Mouse (Mus musculus) limb, embryonic 14.5 days (tissue): ENCODE results near the gene Vps33a. TPM values are rescaled to one million over a fixed set of nuclear protein-coding genes. Genes with fewer than 3 reads are reported as not detected.

Experiments used
- ATAC-seq: fragments of 200-750 bp; cut with Nextera tagmentation; 2 replicates; pipeline ENCODE4 v1.8.0; 2017; ENCODE audit warnings: low read depth, moderate number of reproducible peaks, moderate TSS enrichment; ENCODE audit not compliant: low FRiP score
- DNase-seq: peaks from one replicate; pipeline ENCODE4 v3.0.0-alpha.2; 2015; ENCODE audit warnings: low spot score
- H3K27ac ChIP-seq: fragments of 300-500 bp; sonication (generic); replicated peaks from 2 replicates; pipeline ENCODE4 v1.5.1; 2014; ENCODE audit warnings: low read depth, mild to moderate bottlenecking, low read length, moderate library complexity, mixed read lengths
- H3K27me3 ChIP-seq: fragments of 300-500 bp; sonication (generic); 2 replicates; pipeline ENCODE4 v1.6.1; 2014; ENCODE audit warnings: low read length, mixed read lengths; ENCODE audit not compliant: control insufficient read depth, insufficient read depth
- H3K36me3 ChIP-seq: fragments of 300-500 bp; sonication (generic); 2 replicates; pipeline ENCODE4 v1.6.1; 2014; ENCODE audit warnings: mild to moderate bottlenecking, low read length, moderate library complexity, mixed read lengths; ENCODE audit not compliant: control insufficient read depth, insufficient read depth
- H3K4me1 ChIP-seq: fragments of 300-500 bp; sonication (generic); 2 replicates; pipeline ENCODE4 v1.6.1; 2014; ENCODE audit warnings: antibody characterized with exemption, low read length, mixed read lengths; ENCODE audit not compliant: control insufficient read depth, insufficient read depth
- H3K4me2 ChIP-seq: fragments of 300-500 bp; sonication (generic); replicated peaks from 2 replicates; pipeline ENCODE4 v1.6.1; 2014; ENCODE audit warnings: low read depth, mild to moderate bottlenecking, low read length, moderate library complexity; ENCODE audit not compliant: severe bottlenecking
- H3K4me3 ChIP-seq: fragments of 300-500 bp; sonication (generic); replicated peaks from 2 replicates; pipeline ENCODE4 v1.5.1; 2014; ENCODE audit warnings: low read length
- H3K9ac ChIP-seq: fragments of 300-500 bp; sonication (generic); 2 replicates; pipeline ENCODE4 v1.6.1; 2014; ENCODE audit warnings: mild to moderate bottlenecking, low read depth, low read length, moderate library complexity; ENCODE audit not compliant: severe bottlenecking
- H3K9me3 ChIP-seq: fragments of 300-500 bp; sonication (generic); 2 replicates; pipeline ENCODE4 v1.6.1; 2016; ENCODE audit warnings: low read length; ENCODE audit not compliant: control insufficient read depth
- POLR2A ChIP-seq: fragments of 200-500 bp; IDR thresholded peaks from 2 replicates; pipeline ENCODE4 v1.8.0; 2012; ENCODE audit warnings: inconsistent platforms, mild to moderate bottlenecking, moderate library complexity, borderline replicate concordance; ENCODE audit not compliant: insufficient read depth, insufficient read length; ENCODE audit errors: extremely low read depth
- WGBS: fragments of 180-500 bp; shearing (Covaris S2); extraction: QIAGEN DNeasy Blood & Tissue Kit; methylation state at CpG from one replicate; pipeline ENCODE4 v1.1.7; 2014; 5-methylcytosine and 5-hydroxymethylcytosine counted together
- polyA plus RNA-seq, 2 experiments: library from polyadenylated mRNA; depleted of rRNA in 1 of 2; stranded (reverse) in 1 of 2; unstranded in 1 of 2; fragments of >200 nt; fragmentation: Nextera tagmentation in 1 of 2; extraction: Ambion mirVana in 1 of 2; gene quantifications; 2 replicates each; pipeline versions ENCODE4 v1.2.1 to v1.2.3; 2012 to 2014

Vps33a gene
- polyA plus RNA-seq (2012; rRNA removed) (21.4 and 22.3 TPM in 2 replicates), polyA plus RNA-seq (2014; fragmentation: Nextera tagmentation; extraction: Ambion mirVana) (31.0 and 33.3 TPM in 2 replicates)

DNA sequence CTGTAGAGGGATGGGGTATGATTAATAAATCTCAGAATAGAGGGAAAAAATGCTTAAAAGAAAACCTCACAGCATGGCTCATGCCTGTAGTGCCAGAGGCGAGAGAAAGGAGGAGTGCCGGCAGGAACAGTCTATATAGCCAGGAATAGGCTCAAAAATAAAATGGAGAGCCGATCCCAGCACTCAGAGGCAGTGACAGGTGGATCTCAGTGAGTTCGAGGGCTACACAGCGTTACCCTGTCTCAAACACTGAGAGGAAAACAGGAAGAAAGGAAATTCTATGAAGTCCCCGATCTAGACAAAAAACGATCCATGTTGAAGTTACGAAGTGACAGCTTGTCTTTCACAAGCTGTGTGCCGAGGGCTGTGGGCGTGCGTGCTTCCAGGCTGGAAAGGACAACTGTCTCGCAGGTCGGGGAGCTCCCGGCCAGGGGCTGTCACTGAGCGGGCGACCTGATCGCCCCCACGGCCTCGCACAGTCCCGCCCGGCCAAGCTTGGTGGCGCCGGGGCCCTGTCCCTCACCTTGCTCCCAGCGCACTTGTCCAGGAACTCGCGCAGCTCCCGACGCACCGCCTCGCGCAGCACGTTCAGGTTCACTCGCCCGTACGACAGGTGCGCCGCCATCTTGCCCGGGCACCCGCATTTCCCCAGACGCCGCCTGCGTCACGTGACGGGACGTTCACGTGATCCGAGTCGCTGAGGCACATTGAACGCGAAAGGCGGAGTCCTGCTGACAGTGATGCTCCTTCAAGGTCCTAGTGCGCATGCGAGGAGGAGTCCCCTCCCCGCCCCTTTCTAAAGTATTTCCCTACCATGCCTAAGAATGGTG lies at the start of gene Vps33a:
Gene Vps33a, minus strand, starts transcription at position 682 of the 830 bp plus-strand sequence.
- DNase-seq (peak; percentile 97), ATAC-seq (peak; percentile 93)
- Histone ChIP-seq H3K9me3 (no peaks in the 10 kb centered on the region), H3K9ac (peak within 1 kb of the TSS; percentile 77), H3K27me3 (no peaks in the 10 kb centered on the region), H3K27ac (peak within 1 kb of the TSS; percentile 38), H3K4me2 (peak within 1 kb of the TSS; percentile 90), H3K4me1 (peaks cover 6% of the 10 kb centered on the region; the same call in 1 of the 2 replicates), H3K36me3 (peaks cover 25% of the 10 kb centered on the region), H3K4me3 (peak within 1 kb of the TSS; percentile 96)
- under 1% methylated on average over 54 of the region's 54 CpGs for WGBS
- no peak for TF ChIP-seq POLR2A

DNA sequence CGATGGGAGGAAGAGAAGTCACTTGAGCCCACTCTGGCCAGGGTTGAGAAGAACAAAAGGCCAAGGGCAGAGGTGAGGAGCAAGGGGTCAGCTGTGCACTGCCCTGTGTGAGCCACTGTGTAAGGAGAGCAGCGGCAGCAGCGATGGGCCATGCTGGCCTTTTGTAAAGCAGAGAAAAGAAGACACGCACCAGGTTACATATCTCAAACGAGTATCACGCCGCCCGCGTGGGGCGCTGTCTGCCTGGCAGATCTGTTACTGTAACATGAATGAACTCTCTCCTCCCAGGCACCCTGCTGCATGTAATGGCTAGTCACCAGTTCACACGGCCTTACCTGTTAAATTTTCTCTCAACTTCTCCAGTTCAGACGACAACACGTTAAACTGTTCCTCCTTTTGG lies 49.6 kb upstream of the Vps33a start:
- no peak for TF ChIP-seq POLR2A
- 88% methylated on average over 13 of the region's 13 CpGs for WGBS
- Histone ChIP-seq H3K9ac (no peak overlapping the region), H3K27me3 (no peaks in the 10 kb centered on the region), H3K4me2 (no peak overlapping the region), H3K4me3 (no peak overlapping the region), H3K4me1 (no peaks in the 10 kb centered on the region), H3K9me3 (no peaks in the 10 kb centered on the region), H3K36me3 (peaks cover 52% of the 10 kb centered on the region), H3K27ac (no peak overlapping the region)
- no peak for ATAC-seq
- no peak for DNase-seq

DNA sequence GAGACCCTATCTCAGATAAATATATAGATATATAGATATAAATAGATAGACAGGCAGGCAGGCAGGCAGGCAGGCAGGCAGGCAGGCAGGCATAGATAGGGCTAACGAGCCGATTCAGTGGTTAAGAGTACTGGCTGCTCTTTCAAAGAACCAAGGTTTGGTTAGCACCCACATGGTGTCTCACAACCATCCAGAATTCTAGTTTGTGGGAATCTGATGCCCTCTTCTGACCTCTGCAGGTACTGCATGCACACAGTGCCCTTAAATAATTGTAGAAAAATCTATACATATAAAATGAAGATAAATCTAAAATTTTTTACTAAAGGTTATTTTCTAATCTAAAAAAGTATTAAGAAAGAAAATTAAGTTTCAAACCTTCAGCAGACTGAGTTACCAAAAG lies 45.7 kb upstream of the Vps33a start:
- ATAC-seq (no peak), DNase-seq (no peak)
- no peaks in the 10 kb centered on the region for H3K4me1 ChIP-seq
- TF ChIP-seq POLR2A = no peak
- H3K27me3 ChIP-seq = no peaks in the 10 kb centered on the region
- H3K4me3 ChIP-seq = no peak overlapping the region
- H3K36me3 ChIP-seq = peaks cover 68% of the 10 kb centered on the region
- H3K9me3 ChIP-seq = no peaks in the 10 kb centered on the region
- no peak overlapping the region for H3K4me2 ChIP-seq
- 78% methylated on average over 2 of the region's 2 CpGs for WGBS
- no peak overlapping the region for H3K9ac ChIP-seq
- H3K27ac ChIP-seq = no peak overlapping the region

- H3K4me1 ChIP-seq = no peaks in the 10 kb centered on the region
- no peak for DNase-seq
- WGBS = 95% methylated on average over 24 of the region's 24 CpGs
- H3K9ac ChIP-seq = no peak overlapping the region
- no peaks in the 10 kb centered on the region for H3K27me3 ChIP-seq
- no peak overlapping the region for H3K4me3 ChIP-seq
- no peaks in the 10 kb centered on the region for H3K9me3 ChIP-seq
- ATAC-seq = no peak
- H3K36me3 ChIP-seq = peaks cover 68% of the 10 kb centered on the region
- no peak overlapping the region for H3K4me2 ChIP-seq
- no peak overlapping the region for H3K27ac ChIP-seq
- TF ChIP-seq POLR2A = no peak
Observed at GRCm38 (mm10) chr5:123614246-123614645, 41.4 kb upstream of the Vps33a start.

DNA sequence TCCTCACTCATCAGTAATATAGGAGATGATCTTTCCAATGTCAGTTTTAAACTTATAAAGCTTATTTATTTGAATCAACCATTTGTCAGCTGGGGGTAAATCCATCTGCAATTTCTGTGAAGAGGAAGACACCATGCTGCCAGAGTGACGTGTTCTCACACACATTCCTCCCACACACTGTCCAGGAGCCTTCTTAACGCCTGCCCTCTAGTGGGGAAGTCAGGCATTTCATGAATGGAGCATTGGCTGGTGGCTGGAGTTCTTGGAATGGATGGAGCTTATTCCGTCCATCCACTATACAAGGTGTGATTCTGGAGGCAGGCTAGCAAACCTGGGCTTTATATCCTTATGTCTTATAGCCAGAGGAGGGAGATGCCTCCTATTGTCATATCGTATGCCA lies 37.0 kb upstream of the Vps33a start:
- Histone ChIP-seq H3K4me2 (no peak overlapping the region), H3K36me3 (peaks cover 74% of the 10 kb centered on the region), H3K27me3 (no peaks in the 10 kb centered on the region), H3K4me3 (no peak overlapping the region), H3K9me3 (no peaks in the 10 kb centered on the region), H3K9ac (no peak overlapping the region), H3K4me1 (no peaks in the 10 kb centered on the region), H3K27ac (no peak overlapping the region)
- ATAC-seq (no peak), DNase-seq (peak; percentile 79)
- WGBS = 37% methylated on average over 4 of the region's 4 CpGs
- TF ChIP-seq POLR2A = no peak
